Mouse (Mus musculus) thymus, adult 18-20 months (tissue): ENCODE measurements around the gene Cct5.
"Not testable (repeated sequence)": the region's sequence is repeated elsewhere in the genome, so short reads cannot be mapped to it uniquely, and the experiment has no call there.

ENCODE experiments used
- DNase-seq, 2 experiments: peaks; one replicate each; pipeline ENCODE4 v3.0.0; 2022; ENCODE audit warnings: mixed read lengths in 2 of 2

Gene Cct5

GRCm38 (mm10) chr15:31595651-31596050 is 6.0 kb downstream of the Cct5 start:
- DNase-seq, result no peak

- DNase-seq, result no peak
These were observed 7.3 kb downstream of the Cct5 start for GRCm38 (mm10) chr15:31594260-31594659.

- DNase-seq, result no peak
These were observed 9.1 kb downstream of the Cct5 start for GRCm38 (mm10) chr15:31592531-31592930.

- DNase-seq, result no peak
These were observed 11.4 kb downstream of the Cct5 start for GRCm38 (mm10) chr15:31590176-31590575.

GRCm38 (mm10) chr15:31588989-31589640 is 12.5 kb downstream of the Cct5 start:
- no peak for DNase-seq

DNA sequence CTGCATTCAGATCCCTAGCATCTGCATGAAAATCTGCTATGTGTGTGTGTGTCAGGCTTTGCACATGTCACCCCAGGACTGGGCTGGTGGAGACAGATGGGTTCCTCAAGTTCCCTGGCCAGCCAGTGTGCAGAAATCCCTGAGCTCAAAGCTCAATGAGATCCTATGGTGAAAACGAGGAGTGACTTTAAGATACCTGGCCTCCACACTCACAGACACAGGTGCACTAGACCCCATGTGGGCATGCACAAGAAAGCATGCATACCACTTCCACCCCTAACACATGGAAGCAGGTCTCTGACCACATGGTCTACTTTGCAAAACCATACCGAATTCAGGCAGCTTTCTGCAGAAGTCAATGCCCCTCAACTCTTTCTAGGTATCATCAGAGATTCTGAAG is 13.8 kb downstream of the Cct5 start:
- DNase-seq, result no peak

- peak; percentile 48 to 56 for DNase-seq
These were observed 15.1 kb downstream of the Cct5 start for GRCm38 (mm10) chr15:31586519-31586918.

DNA sequence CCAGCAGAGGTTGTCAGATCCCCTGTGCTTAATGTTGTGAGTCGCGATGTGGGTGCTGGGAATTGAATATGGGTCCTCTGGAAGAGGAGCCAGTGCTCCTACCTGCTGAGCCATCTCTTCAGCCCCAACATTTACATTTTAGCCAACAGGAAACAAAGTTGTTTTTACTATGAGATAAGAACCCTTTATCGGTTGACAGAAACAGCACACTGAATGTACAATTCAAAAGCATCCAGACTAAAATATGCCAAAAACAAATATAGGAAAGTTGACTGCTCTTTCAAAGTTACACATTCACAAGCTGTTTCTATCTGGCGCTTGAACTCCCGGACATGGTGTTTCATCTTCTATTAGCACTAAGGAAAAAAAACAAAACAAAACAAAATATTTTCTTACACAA is 15.5 kb downstream of the Cct5 start:
- no peak for DNase-seq

DNA sequence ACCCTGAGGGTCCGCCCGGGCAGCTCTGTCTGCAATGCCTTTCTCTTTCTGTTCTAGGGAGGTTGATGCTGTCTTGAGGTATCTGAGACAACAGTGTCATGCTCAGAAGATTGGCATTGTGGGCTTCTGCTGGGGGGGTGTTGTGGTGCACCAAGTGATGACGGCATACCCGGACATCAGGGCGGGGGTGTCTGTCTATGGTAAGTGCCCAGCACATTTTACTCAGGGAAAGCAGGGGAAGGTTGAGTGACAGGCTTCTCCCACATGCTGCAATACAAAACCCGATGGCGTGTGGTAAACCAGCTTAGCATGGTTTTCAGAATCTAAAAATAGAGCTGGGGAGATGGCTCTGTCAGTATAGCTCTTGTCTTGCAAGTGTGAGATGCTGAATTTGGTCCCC is 16.4 kb downstream of the Cct5 start:
- no peak for DNase-seq

DNA sequence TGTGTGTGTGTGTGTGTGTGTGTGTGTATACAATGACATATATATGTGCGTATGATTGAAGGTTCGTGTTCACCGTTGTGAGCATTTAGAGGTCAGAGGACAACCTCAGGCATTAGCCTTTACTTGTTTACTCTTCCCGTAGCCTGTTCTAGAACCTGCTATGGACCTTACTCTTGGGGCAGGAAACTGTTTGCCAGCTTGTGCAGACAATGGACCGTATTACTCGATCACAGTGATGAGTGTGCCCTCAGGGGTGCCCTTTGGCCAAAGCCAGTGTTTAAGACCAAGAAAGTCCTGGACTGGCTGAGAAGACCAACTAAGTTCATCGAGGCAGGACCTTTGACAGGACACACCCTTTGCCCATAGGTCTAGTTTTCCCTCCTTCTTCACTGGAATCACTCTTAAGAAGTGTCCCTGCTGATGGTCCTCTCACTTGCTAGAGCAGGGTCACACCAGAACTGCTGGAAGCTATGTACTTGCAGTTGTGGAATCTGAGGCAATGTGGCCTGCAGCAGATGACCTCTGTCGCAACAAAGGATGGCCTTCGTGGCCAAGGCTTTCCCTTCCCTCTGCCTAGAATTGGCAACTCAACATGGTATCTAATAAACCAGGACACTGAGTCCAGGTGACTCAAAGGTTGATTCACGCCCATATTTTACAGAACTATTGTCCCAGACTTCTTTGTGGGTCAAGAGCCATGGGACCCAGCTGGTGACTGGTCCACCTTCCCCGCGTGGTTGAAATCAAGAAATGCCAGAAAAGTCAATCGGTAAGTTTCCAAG is 18.1 kb downstream of the Cct5 start:
- no peak for DNase-seq

GRCm38 (mm10) chr15:31581086-31581485 is 20.5 kb downstream of the Cct5 start:
- not testable (repeated sequence) for DNase-seq

GRCm38 (mm10) chr15:31576076-31576475 is 25.5 kb downstream of the Cct5 start:
- DNase-seq, result no peak

DNA sequence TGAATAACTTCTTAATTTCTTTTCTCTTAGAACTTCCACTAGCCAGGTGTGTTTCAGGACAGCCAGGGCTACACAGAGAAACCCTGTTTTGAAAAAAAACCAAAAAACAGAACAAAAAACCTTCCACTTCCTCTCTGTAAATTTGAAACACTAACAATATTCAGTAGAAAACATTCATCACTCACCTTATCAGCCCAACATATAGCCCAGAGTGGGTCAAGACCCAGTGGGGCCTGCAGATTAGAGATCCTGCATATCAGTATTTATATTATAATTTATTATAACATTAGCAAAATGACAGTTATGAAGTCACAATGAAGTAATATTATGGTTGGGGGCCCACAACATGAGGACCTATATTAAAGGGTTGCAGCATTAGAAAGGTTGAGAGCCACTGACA is 27.9 kb downstream of the Cct5 start:
- no peak for DNase-seq

DNA sequence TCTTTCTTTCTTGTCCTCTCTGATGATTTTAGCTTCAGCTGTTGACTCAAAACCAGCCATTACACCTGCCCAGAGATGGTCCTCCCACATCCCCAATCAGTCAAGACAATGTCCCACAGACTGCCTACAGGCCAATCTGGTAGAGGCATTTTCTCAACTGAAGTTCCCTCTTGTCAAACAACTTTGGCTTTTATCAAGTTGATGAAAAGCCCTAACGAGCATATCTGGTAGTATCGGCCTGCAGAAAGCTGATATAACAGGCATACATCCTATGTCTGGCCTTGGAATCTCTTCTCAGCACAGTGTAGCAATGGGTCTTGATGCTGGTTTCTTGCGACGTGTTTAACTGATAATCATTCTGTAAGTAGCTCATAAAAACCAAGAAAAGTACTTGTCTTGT is 28.3 kb downstream of the Cct5 start:
- DNase-seq, result no peak

DNA sequence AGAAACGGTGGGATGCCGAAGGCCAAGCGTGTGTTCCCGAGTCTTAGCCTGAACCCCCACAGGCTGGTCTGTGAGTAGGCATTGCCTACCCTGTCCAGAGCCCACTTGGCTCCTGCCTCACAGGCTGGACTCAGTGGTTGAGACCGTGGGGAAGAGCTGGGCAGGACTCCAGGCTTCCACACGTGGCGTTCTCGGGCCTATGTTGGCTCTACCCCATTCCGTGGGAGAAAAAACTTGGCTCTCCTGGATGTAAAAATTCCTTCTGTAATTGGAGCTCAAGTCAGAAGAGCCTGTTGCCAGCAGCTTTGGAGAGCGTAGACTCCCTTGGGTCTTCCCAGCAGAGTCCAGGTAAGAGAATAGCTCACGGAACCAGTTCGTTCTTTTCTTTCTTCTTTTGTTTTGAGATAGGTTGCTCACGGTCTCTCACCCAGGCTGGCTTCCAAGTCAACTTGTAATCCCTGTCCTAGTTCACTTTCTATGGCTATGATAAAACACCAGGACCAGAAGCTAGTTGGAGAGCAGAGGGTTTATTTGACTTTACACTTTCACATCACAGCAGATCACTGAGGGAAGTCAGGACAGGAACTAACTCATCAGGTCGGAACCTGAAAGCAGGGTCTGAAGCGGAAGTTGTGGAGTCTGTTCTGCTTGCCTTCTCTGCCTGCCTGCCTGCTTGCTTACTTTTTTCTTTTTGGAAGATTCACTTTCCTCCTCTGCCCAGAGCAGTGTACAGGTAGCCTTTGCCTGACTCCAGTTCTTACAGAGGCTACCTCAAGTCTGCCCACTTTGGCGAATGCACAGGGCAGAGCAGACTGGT is 29.5 kb downstream of the Cct5 start:
- DNase-seq, result no peak

DNA sequence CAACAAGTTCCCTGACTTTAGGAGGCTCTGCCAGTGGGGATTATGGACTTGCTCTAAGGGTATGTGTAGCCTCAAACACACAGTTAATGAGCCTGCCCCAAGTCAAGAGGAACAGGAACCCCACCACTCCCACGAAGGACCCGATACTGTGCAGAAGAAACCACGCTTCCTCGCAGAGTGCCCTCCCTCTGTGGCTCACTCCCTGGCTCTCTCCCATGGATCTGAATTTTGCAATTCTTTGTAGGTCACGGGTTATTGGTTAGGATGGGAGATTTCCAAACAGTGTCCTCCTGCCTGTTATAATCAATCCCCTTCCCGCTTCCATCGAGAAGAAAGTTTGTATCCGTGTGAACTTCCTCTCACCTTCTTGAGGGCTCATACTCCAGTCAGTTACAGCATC is 30.6 kb downstream of the Cct5 start:
- no peak for DNase-seq

GRCm38 (mm10) chr15:31569325-31570022 is 32.1 kb downstream of the Cct5 start:
- DNase-seq, result no peak

- DNase-seq, result no peak
These were observed 33.0 kb downstream of the Cct5 start for GRCm38 (mm10) chr15:31568581-31568996.

- no peak for DNase-seq
These were observed 34.2 kb downstream of the Cct5 start for GRCm38 (mm10) chr15:31567431-31567830.

- no peak for DNase-seq
These were observed 35.8 kb downstream of the Cct5 start for GRCm38 (mm10) chr15:31565786-31566185.

- no peak for DNase-seq
These were observed 36.4 kb downstream of the Cct5 start, which contains the start of gene Cmbl for GRCm38 (mm10) chr15:31565184-31565583. Gene Cmbl (plus strand): TSS chr15:31565389.

- DNase-seq, result no peak
These were observed 37.7 kb downstream of the Cct5 start for GRCm38 (mm10) chr15:31563577-31564546.
